Mouse (Mus musculus) ZHBTc4 (cell line): Measurements from ENCODE around the gene Mcts1.
A peak's percentile ranks its signal among the peaks of the same experiment; 100 is the strongest.

Experiments used
- DNase-seq: peaks from one replicate; pipeline ENCODE4 v3.0.0-alpha.2; 2011; ENCODE audit warnings: low read depth, low spot score

Gene Mcts1

GRCm38 (mm10) chrX:38654681-38655080, 54.3 kb downstream of the Mcts1 start:
- peak; percentile 46 for DNase-seq

- DNase-seq, result no peak
Measured at GRCm38 (mm10) chrX:38656206-38656883, 56.0 kb downstream of the Mcts1 start.
